26 mouse cellular contexts compared by ENCODE assay signal in the genomic region with DNA sequence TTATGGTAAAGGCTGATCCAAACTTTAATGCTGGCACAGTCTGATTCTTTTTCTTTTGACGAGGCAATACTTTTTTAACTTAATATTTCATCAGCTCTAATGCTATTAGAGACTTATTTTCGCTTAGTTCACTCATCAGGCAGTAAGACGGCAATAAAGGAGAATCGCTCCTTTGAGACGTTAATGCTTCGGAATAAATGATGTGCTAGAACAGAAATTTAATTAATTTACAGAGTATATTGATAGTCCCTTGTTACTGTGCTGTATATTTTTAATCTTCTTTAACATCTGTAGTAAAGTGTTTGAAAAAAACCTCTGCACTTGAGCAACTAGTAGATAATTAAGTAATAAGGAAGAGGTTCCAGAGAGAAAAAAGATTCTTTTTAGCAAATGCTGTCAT.
"Had no signal": no experiment of that assay in that cellular context is flagged by ENCODE, and none has a peak within 500 bp of the region (broad histone marks: within the 10 kb centered on the region; RNA-seq: fewer than 3 reads in every experiment).

No protein-coding gene starts in this region.

- DNase-seq: gastrocnemius, adult 2 months; gastrocnemius, postnatal 10 days; gastrocnemius, postnatal 25 days; heart, adult 18-20 months; heart, postnatal 10 days; heart, postnatal 4 days; kidney, adult 18-20 months; kidney, adult 9 months; kidney, postnatal 14 days; kidney, postnatal 36 days; liver had no signal

- H3K4me2 ChIP-seq: heart, embryonic 12.5 days; hindbrain, embryonic 12.5 days; hindbrain, embryonic 14.5 days; intestine, embryonic 15.5 days; kidney, embryonic 15.5 days; limb, embryonic 12.5 days; liver, embryonic 11.5 days had no signal

- H3K36me3 ChIP-seq: heart, embryonic 10.5 days; heart, embryonic 12.5 days; hindbrain, embryonic 10.5 days; hindbrain, embryonic 12.5 days; intestine, embryonic 15.5 days; kidney, embryonic 15.5 days; limb, embryonic 10.5 days; limb, embryonic 12.5 days had no signal

- ATAC-seq: inflammation-experienced regulatory T-cells, adult 6 months; intestine, embryonic 15.5 days; intestine, postnatal 0 days had no signal

- H3K27ac ChIP-seq: gastrocnemius, adult 2 months; heart, embryonic 10.5 days; hindbrain, embryonic 10.5 days; hindbrain, embryonic 12.5 days; hindbrain, embryonic 14.5 days; intestine, embryonic 15.5 days; kidney, embryonic 15.5 days; kidney, postnatal 0 days; layer of hippocampus, adult 2 months; left cerebral cortex, adult 2 months; limb, embryonic 10.5 days; limb, embryonic 12.5 days had no signal

- H3K27me3 ChIP-seq: heart, embryonic 12.5 days; hindbrain, embryonic 12.5 days; intestine, embryonic 15.5 days; kidney, embryonic 15.5 days had no signal

- H3K9ac ChIP-seq: heart, embryonic 12.5 days; hindbrain, embryonic 12.5 days; hindbrain, embryonic 14.5 days; intestine, embryonic 15.5 days; kidney, embryonic 15.5 days; limb, embryonic 12.5 days had no signal

- H3K4me1 ChIP-seq: heart, embryonic 10.5 days; hindbrain, embryonic 10.5 days; hindbrain, embryonic 12.5 days; intestine, embryonic 15.5 days; kidney, embryonic 15.5 days; limb, embryonic 12.5 days had no signal

- H3K4me3 ChIP-seq: gastrocnemius, adult 2 months; heart, embryonic 10.5 days; heart, embryonic 12.5 days; hindbrain, embryonic 10.5 days; hindbrain, embryonic 12.5 days; intestine, embryonic 15.5 days; kidney, embryonic 15.5 days; layer of hippocampus, adult 2 months; left cerebral cortex, adult 2 months; limb, embryonic 10.5 days; limb, embryonic 12.5 days had no signal

- H3K9me3 ChIP-seq: heart, embryonic 10.5 days; heart, embryonic 12.5 days; hindbrain, embryonic 10.5 days; hindbrain, embryonic 12.5 days; intestine, embryonic 15.5 days; kidney, embryonic 15.5 days; limb, embryonic 10.5 days; limb, embryonic 12.5 days had no signal
